Mouse (Mus musculus): ENCODE results near the gene Amdhd2.

Gene Amdhd2

GRCm38 (mm10) chr17:24163176-24163962 is at the start of gene Amdhd2:
Gene Amdhd2 (minus strand): TSS chr17:24163766.
- DNase-seq (ENCODE audit: low spot score), result peak; percentile 97

- DNase-seq (ENCODE audit: low spot score), result no peak
These were observed 49.6 kb upstream of the Amdhd2 start for GRCm38 (mm10) chr17:24213186-24213585.

GRCm38 (mm10) chr17:24212441-24213018 is 49.0 kb upstream of the Amdhd2 start:
- peak; percentile 14 for DNase-seq (ENCODE audit: low spot score)

- peak; percentile 87 for DNase-seq (ENCODE audit: low spot score)
These were observed 48.3 kb upstream of the Amdhd2 start for GRCm38 (mm10) chr17:24211631-24212440.

GRCm38 (mm10) chr17:24210591-24210990 is 47.0 kb upstream of the Amdhd2 start:
- DNase-seq (ENCODE audit: low spot score), result no peak

- DNase-seq (ENCODE audit: low spot score), result no peak
These were observed 46.3 kb upstream of the Amdhd2 start for GRCm38 (mm10) chr17:24209916-24210240.

GRCm38 (mm10) chr17:24209043-24209915 is 45.7 kb upstream of the Amdhd2 start, which contains the start of gene Ntn3:
Gene Ntn3 (minus strand): TSS chr17:24209531.
- peak; percentile 86 for DNase-seq (ENCODE audit: low spot score)

GRCm38 (mm10) chr17:24208641-24209042 is 45.1 kb upstream of the Amdhd2 start:
- peak; percentile 62 for DNase-seq (ENCODE audit: low spot score)

GRCm38 (mm10) chr17:24207768-24208640 is 44.4 kb upstream of the Amdhd2 start:
- no peak for DNase-seq (ENCODE audit: low spot score)

- peak; percentile 72 for DNase-seq (ENCODE audit: low spot score)
These were observed 43.1 kb upstream of the Amdhd2 start for GRCm38 (mm10) chr17:24206451-24207351.

- no peak for DNase-seq (ENCODE audit: low spot score)
These were observed 42.4 kb upstream of the Amdhd2 start for GRCm38 (mm10) chr17:24205908-24206361.

- DNase-seq (ENCODE audit: low spot score), result peak; percentile 95
These were observed 41.8 kb upstream of the Amdhd2 start, which contains the start of gene Tbc1d24 for GRCm38 (mm10) chr17:24205284-24205888. Gene Tbc1d24 (minus strand): TSS chr17:24205562.

GRCm38 (mm10) chr17:24204846-24205245 is 41.3 kb upstream of the Amdhd2 start:
- no peak for DNase-seq (ENCODE audit: low spot score)

- DNase-seq (ENCODE audit: low spot score), result no peak
These were observed 40.3 kb upstream of the Amdhd2 start for GRCm38 (mm10) chr17:24203611-24204534.

GRCm38 (mm10) chr17:24203068-24203467 is 39.5 kb upstream of the Amdhd2 start:
- no peak for DNase-seq (ENCODE audit: low spot score)

- no peak for DNase-seq (ENCODE audit: low spot score)
These were observed 37.5 kb upstream of the Amdhd2 start for GRCm38 (mm10) chr17:24201092-24201491.

- no peak for DNase-seq (ENCODE audit: low spot score)
These were observed 36.2 kb upstream of the Amdhd2 start for GRCm38 (mm10) chr17:24199741-24200140.

GRCm38 (mm10) chr17:24199252-24199651 is 35.7 kb upstream of the Amdhd2 start:
- DNase-seq (ENCODE audit: low spot score), result no peak
